Mouse (Mus musculus): Measurements from ENCODE around the gene Cyth4.

Cyth4 gene

DNA sequence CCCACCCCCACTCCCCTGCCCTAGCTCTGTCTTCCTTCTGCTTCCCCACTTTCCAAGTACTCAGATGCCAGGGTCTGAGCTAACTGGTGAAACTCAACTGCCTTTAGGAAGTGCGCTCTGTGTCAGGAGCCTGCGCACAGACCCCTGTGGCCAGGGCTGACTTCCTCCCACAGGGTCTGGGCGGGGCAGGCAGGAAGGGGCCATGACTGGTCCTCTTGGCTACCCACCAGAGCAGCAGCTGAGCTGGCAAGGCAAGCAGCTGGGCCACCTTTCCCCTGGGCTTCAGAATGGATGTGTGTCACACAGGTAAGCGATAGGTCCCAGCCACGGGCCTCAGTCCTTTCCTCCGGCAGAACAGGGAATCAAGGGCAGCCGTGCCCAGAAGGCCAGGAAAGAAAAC lies at the start of gene Cyth4:
Gene Cyth4, plus strand, starts transcription at position 134 of the 400 bp plus-strand sequence.
- no peak for DNase-seq (ENCODE audit: low read depth, low spot score)

DNA sequence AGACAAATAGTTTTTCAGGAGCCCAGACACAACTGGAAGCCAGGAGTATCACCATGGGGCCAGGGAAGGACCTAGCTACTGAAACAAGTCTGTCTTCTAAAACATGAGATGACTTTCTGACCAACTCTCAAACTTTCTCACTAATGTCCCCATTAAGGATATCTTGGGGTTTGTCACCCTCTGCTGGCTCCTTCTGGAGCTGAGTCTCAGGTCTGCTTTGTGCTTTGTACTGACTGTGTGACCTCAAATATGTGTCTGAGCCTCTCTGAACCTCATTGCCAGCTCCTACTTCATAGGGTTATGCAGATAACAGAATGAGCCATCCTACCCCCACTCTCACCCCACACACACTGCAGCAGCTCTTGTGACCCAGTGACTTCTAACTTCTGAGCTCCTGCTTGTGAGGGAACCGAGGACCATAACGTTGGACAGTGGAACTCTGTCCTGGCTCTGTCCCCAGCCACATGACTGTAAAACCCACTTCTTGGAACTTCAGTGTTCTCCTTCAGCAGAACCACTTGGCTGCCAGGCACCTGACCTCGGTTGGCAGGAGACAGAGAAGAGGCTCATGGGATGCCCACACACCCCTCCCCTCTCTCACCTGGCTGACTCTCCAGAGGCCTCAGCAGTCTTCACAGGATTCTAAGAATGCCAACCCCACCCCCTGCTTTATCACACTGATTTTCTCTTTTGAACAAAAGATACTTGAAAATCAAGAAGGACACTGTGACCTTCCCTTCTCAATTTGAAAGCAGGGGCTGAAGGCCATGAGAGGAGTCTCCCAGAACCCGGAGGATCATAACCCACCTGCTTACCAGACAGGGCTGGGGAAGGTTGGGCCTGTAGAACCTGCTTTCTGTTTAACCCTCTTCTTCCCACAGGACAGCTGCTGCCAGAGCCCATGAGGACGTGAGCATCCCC lies 49.2 kb upstream of the Cyth4 start:
- no peak for DNase-seq (ENCODE audit: low read depth, low spot score)

DNA sequence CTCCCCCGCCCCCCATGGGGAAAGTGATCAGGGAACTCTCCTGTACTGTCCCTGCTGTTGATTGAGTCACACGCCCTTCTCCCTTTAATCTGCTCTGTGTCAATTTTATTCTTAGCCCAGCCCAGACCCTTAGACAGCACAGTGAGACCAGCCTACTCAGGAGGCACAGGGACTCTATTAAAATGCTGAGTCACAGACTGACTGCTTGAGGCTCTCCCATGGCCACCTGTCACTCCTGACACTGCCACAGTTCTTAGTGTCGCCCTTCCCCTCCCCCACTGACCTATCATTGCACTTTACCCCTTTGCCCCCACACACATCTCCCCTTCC lies 48.5 kb upstream of the Cyth4 start:
- DNase-seq (ENCODE audit: low read depth, low spot score), result no peak

GRCm38 (mm10) chr15:78548711-78549110 lies 48.1 kb upstream of the Cyth4 start:
- no peak for DNase-seq (ENCODE audit: low read depth, low spot score)

GRCm38 (mm10) chr15:78549189-78549734 lies 47.6 kb upstream of the Cyth4 start:
- DNase-seq (ENCODE audit: low read depth, low spot score), result no peak

DNA sequence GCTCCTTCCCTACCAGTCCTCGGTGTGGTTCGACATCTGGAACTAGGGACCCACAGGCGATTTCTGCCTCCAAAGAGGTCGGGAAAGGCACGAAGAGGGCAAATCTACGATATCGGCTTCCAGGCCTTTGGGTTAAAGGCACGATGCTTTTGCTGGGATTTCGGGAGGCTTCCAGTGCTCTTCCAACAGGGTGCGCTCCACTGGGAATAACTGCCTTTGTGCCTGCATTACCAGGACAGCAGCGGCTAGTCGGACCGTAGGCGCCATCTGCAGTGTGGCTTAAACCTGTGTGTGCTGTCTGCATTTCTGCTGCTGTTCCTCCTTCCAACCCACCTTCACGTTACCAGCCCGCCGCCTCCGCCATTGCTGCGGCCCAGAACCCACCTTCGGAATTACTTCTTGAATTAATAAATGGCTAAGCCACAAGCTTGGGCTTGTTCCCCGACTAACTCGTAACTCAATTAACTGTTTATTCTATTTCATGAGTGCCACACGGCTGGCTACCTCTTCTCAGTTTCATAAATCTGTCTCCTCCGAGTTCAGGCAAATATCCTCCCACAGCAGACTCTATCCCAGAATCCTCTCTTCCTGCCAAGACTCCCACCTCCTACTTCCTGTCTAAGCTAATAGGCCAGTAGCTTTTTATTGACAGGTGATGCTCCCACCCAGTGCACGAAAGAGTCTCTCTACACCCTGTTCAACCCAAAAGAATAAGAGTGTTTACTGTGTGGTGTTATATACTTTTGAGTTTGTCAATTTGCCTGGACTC lies 42.1 kb upstream of the Cyth4 start:
- DNase-seq (ENCODE audit: low read depth, low spot score), result no peak

DNA sequence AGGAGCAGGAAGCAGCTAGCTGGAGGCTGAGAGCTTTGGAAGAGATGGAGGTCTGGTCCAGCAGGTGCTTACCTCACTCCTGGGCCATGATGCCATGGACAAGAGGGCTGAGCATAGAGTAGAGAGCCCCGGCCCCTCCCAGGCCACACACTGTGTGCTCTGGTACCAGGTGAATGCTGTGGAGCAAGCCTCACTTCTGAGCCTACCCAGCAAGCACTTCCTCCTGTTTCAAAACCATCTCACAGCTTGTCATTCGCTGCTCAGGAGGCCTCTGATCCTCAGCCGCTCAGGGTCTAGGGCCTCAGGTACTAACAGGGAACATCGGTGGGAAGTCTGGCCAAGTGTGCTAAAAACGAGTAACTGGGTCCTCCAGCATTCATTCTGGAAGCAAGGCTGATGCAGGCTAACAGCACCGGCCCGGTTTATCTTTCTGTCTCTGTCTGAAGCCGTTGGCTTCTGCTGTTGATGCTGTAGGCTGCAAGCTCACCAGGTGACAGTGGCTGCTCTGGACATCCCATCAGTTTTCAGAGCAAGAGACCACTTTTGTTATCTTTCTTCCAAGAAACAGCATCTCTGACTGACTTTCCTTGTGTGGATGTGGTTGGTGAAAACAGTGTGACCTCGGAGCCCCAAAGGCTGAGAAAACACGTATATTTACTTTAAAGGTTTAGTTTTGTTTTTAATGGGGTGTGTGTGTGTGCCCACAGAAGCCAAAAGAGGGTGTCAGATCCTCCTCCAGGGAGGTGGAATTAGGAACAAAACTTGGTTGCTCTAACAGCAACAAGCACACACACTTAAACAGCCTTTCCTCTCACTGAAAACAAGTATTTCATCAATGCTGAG lies 38.9 kb upstream of the Cyth4 start:
- DNase-seq (ENCODE audit: low read depth, low spot score), result no peak

- DNase-seq (ENCODE audit: low read depth, low spot score), result no peak
Observed at GRCm38 (mm10) chr15:78559141-78559979, 37.5 kb upstream of the Cyth4 start.

- no peak for DNase-seq (ENCODE audit: low read depth, low spot score)
Observed at GRCm38 (mm10) chr15:78563344-78563743, 33.5 kb upstream of the Cyth4 start.

DNA sequence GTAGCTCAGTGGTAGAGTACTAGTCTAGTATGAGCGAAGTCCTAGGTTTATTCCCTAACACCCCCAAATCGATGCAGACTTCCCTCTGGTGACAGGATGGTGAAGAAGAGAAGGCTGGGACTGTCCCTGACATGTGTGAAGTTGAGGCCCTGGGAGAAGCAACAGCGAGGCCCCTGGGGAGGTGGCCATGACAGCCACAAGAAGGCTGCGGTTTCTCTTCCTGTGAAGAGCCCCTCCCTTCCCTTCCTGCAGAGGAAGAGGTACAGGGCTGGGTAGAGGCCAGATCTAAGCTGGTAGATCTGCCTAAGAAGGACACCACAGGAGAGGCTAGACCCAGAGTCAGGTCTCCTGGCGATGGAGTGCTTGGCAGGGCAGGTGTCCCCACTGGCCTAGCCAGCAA lies 32.9 kb upstream of the Cyth4 start:
- DNase-seq (ENCODE audit: low read depth, low spot score), result no peak

DNA sequence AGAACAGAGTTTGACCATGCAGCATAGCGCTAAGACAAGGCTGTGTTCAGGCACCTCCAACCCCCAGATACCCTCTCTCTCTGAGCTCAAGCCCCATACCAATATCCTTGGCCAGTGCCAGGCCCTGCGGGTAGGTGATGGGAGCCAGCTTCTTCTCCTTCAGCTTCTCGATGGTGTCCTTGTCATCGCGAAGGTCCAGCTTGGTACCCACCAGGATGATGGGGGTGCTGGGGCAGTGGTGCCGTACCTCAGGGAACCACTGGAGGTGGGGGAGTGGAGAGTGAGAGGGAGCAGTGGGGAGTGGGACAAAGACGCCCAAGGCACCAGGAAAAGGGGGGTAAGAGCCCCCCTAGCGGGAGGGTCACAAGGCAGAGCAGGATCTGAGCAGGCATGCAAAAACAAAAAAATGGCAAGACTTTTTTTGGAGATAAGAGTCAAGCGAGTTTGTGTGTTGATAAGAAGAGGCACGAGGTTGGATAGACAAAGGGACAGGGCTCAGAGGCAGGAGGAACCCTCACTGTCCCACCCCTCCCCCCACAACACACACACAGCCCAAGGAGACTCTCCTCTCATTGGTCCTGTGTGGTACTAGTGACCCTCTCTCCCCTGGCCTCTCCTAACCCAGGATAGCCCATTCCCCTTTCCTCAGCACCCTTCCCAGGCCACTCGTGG lies 31.9 kb upstream of the Cyth4 start:
- DNase-seq (ENCODE audit: low read depth, low spot score), result no peak

- no peak for DNase-seq (ENCODE audit: low read depth, low spot score)
Observed at GRCm38 (mm10) chr15:78567608-78568120, 29.2 kb upstream of the Cyth4 start.

DNA sequence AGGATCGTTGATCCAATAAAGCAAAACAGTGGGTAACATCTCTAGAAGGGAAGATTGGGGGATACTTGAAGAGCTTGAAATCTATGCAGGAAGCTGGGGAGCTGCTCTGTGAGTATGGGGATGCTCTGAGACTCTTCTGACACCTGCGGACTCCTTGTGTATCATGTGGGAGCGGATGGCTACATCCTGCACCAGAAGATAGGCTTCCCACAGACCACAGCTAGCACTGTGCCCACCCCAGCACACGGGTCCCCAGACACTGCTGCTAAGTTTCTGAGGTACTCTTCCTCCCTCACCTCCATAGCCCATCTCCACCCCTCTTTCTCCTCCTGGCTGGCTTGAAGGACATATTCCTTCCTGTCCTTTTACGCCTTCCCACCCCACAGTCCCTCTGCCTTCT lies 26.7 kb upstream of the Cyth4 start:
- DNase-seq (ENCODE audit: low read depth, low spot score), result no peak

GRCm38 (mm10) chr15:78571554-78572269 lies 25.1 kb upstream of the Cyth4 start:
- no peak for DNase-seq (ENCODE audit: low read depth, low spot score)

DNA sequence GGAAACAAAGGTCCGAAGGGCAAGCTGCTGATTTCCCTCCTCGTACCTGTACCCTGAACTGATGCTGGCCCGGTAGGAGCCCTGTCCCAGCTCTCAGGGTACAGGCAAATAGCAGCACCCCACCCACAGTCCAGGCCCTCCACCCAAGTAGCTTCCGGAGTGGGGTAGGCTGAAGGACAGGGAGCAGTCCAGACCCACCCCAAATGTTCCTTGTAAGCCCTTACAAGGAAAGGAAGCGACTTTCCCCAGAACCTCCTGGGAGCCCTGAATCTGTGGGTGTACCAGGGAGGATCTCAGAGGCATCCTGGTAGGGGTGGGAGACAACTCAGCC lies 24.6 kb upstream of the Cyth4 start:
- no peak for DNase-seq (ENCODE audit: low read depth, low spot score)

- no peak for DNase-seq (ENCODE audit: low read depth, low spot score)
Observed at GRCm38 (mm10) chr15:78572658-78573397, 24.0 kb upstream of the Cyth4 start, which contains the start of gene Rac2. TSS of gene Rac2 (minus strand) at chr15:78572783.

GRCm38 (mm10) chr15:78576284-78576810 lies 20.5 kb upstream of the Cyth4 start:
- no peak for DNase-seq (ENCODE audit: low read depth, low spot score)

DNA sequence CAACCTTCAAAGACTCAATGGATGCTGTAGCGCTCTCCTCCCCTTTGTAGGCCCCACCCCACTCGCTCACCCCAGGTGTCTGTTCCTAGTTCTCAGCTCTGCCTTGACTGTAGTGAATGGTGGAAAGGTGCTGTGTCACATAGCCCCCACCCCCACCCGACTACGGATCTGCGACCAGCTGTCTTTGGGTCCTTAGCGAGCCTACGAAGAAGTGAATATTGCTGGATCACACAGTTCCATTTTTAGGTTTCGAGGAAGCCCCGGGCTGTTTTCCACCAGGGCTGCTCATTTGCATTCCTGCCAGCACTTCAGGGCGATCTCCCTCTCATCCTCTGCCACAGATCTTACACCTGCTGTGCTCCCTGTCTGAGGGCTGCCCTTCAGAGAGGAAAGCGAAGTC lies 13.5 kb upstream of the Cyth4 start:
- no peak for DNase-seq (ENCODE audit: low read depth, low spot score)
